Mouse (Mus musculus) MEL (cell line): ENCODE data around the gene Gm10722. TPM values are rescaled to one million over a fixed set of nuclear protein-coding genes. Genes with fewer than 3 reads are reported as not detected.
"Not testable (repeated sequence)": the region's sequence is repeated elsewhere in the genome, so short reads cannot be mapped to it uniquely, and the experiment has no call there.

ENCODE experiments used
- DNase-seq: peaks from one replicate; pipeline ENCODE4 v3.0.0; 2011; ENCODE audit warnings: low read depth, low spot score
- H3K27ac ChIP-seq: 2 replicates; pipeline ENCODE4 v1.5.1; 2012; ENCODE audit warnings: low read depth, mild to moderate bottlenecking, control low read depth, low read length, moderate library complexity; ENCODE audit not compliant: control insufficient read depth
- H3K27me3 ChIP-seq, 2 experiments: fragments of 150-350 bp in 1 of 2; sonication (generic) in 1 of 2; 2 replicates each; pipeline ENCODE4 v1.6.1; 2012; ENCODE audit warnings: low read length in 2 of 2, mild to moderate bottlenecking in 2 of 2, improper control_type of control experiment in 1 of 2, moderate library complexity in 1 of 2; ENCODE audit not compliant: insufficient read depth in 2 of 2, control insufficient read depth in 1 of 2
- H3K36me3 ChIP-seq, 2 experiments: 2 replicates each; pipeline ENCODE4 v1.6.1; 2012 to 2014; ENCODE audit warnings: low read length in 2 of 2, improper control_type of control experiment in 1 of 2, inconsistent platforms in 1 of 2, mild to moderate bottlenecking in 1 of 2; ENCODE audit not compliant: insufficient read depth in 2 of 2, control insufficient read depth in 1 of 2
- H3K4me1 ChIP-seq, 2 experiments: fragments of 150-350 bp in 1 of 2; sonication (generic) in 1 of 2; 2 replicates each; pipeline ENCODE4 v1.6.1; 2012; ENCODE audit warnings: low read length in 2 of 2, improper control_type of control experiment in 1 of 2, mild to moderate bottlenecking in 1 of 2; ENCODE audit not compliant: insufficient read depth in 2 of 2, control insufficient read depth in 1 of 2
- H3K4me3 ChIP-seq, 2 experiments: fragments of 150-350 bp in 1 of 2; sonication (generic) in 1 of 2; 2 replicates each; pipeline ENCODE4 v1.5.1; 2012; ENCODE audit warnings: low read depth in 2 of 2, low read length in 2 of 2, mild to moderate bottlenecking in 2 of 2, moderate library complexity in 2 of 2, control low read depth in 1 of 2, improper control_type of control experiment in 1 of 2; ENCODE audit not compliant: control insufficient read depth in 1 of 2, insufficient read depth in 1 of 2
- H3K79me2 ChIP-seq: 2 replicates; pipeline ENCODE4 v1.6.1; 2012; ENCODE audit warnings: mild to moderate bottlenecking, low read length, moderate library complexity; ENCODE audit not compliant: control insufficient read depth, poor library complexity, insufficient read depth
- H3K9ac ChIP-seq: 2 replicates; pipeline ENCODE4 v1.6.1; 2012; ENCODE audit warnings: low read depth, mild to moderate bottlenecking, control low read depth, low read length, moderate library complexity; ENCODE audit not compliant: control insufficient read depth, poor library complexity, severe bottlenecking
- H3K9me3 ChIP-seq: fragments of 150-350 bp; sonication (generic); replicated peaks from 2 replicates; pipeline ENCODE4 v1.6.1; 2012; ENCODE audit warnings: mild to moderate bottlenecking, low read length, improper control_type of control experiment, moderate library complexity; ENCODE audit not compliant: insufficient read depth
- polyA plus RNA-seq, 2 experiments: library from polyadenylated mRNA; stranded (reverse) in 1 of 2; unstranded in 1 of 2; fragments of >175 nt in 1 of 2; fragments of >200 nt in 1 of 2; gene quantifications; 2 replicates each; pipeline versions ENCODE4 v1.2.1 to v1.2.4; 2012; ENCODE audit warnings: low replicate concordance in 2 of 2, low read depth in 1 of 2; ENCODE audit not compliant: insufficient read length in 2 of 2, insufficient read depth in 1 of 2, missing spikeins in 1 of 2
- total RNA-seq: library from RNA; depleted of rRNA; stranded (reverse); fragments of 300-350 nt; gene quantifications from 2 replicates; pipeline ENCODE4 v1.2.3, GENCODE M21; 2012; rRNA removed

Gene Gm10722
- total RNA-seq, result not detected in 2 replicates
- not detected for polyA plus RNA-seq

DNA sequence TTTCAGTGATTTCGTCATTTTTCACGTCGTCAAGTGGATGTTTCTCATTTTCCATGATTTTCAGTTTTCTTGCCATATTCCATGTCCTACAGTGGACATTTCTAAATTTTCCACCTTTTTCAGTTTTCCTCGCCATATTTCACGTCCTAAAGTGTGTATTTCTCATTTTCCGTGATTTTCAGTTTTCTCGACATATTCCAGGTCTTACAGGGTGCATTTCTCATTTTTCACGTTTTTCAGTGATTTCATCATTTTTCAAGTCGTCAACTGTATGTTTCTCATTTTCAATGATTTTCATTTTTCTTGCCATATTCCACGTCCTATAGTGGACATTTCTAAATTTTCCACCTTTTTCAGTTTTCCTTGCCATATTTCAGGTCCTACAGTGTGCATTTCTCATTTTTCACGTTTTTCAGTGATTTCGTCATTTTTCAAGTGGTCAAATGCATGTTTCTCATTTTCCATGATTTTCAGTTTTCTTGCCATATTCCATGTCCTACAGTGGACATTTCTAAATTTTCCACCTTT lies at the start of gene Gm10722:
TSS of gene Gm10722 (plus strand) at position 478 of the 528 bp plus-strand sequence.
- H3K79me2 ChIP-seq, H3K4me3 ChIP-seq, H3K4me1 ChIP-seq, H3K36me3 ChIP-seq, H3K9ac ChIP-seq, H3K27ac ChIP-seq, H3K9me3 ChIP-seq, H3K27me3 ChIP-seq: not testable (repeated sequence)
- peak; percentile 73 for DNase-seq

GRCm38 (mm10) chr9:3001006-3001405 lies 284 bp downstream of the Gm10722 start:
- not testable (repeated sequence) for DNase-seq, H3K27me3 ChIP-seq, H3K9ac ChIP-seq, H3K27ac ChIP-seq, H3K4me3 ChIP-seq, H3K79me2 ChIP-seq, H3K9me3 ChIP-seq, H3K36me3 ChIP-seq, H3K4me1 ChIP-seq

GRCm38 (mm10) chr9:3001948-3002659 lies 1.4 kb downstream of the Gm10722 start:
- H3K4me3 ChIP-seq, H3K79me2 ChIP-seq, H3K9me3 ChIP-seq, H3K9ac ChIP-seq, H3K4me1 ChIP-seq, H3K36me3 ChIP-seq, H3K27me3 ChIP-seq, H3K27ac ChIP-seq: not testable (repeated sequence)
- DNase-seq, result peak; percentile 42

GRCm38 (mm10) chr9:3002794-3003396 lies 2.2 kb downstream of the Gm10722 start, which contains the start of gene Gm11168:
Gene Gm11168, plus strand, starts transcription at chr9:3003346.
- not testable (repeated sequence) for H3K36me3 ChIP-seq, H3K27ac ChIP-seq, H3K79me2 ChIP-seq, H3K4me3 ChIP-seq, H3K27me3 ChIP-seq, DNase-seq, H3K9me3 ChIP-seq, H3K9ac ChIP-seq, H3K4me1 ChIP-seq

DNA sequence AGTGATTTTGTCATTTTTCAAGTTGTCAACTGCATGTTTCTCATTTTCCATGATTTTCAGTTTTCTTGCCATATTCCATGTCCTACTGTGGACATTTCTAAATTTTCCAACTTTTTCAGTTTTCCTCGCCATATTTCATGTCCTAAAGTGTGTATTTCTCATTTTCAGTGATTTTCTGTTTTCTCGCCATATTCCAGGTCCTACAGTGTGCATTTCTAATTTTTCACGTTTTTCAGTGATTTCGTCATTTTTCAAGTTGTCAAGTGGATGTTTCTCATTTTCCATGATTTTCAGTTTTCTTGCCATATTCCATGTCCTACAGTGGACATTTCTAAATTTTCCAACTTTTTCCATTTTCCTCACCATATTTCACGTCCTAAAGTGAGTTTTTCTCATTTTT lies 5.5 kb downstream of the Gm10722 start:
- H3K27ac ChIP-seq, H3K9ac ChIP-seq, H3K27me3 ChIP-seq, H3K4me3 ChIP-seq, H3K79me2 ChIP-seq, H3K4me1 ChIP-seq, DNase-seq, H3K36me3 ChIP-seq, H3K9me3 ChIP-seq: not testable (repeated sequence)

DNA sequence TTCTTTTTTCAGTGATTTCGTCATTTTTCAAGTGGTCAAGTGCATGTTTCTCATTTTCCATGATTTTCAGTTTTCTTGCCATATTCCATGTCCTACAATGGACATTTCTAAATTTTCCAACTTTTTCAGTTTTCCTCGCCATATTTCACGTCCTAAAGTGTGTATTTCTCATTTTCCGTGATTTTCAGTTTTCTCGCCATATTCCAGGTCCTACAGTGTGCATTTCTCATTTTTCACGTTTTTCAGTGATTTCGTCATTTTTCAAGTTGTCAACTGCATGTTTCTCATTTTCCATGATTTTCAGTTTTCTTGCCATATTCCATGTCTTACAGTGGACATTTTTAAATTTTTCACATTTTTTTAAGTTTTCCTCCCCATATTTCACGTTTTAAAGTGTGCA lies 5.9 kb downstream of the Gm10722 start:
- not testable (repeated sequence) for H3K27ac ChIP-seq, H3K27me3 ChIP-seq, H3K9me3 ChIP-seq, H3K36me3 ChIP-seq, H3K79me2 ChIP-seq, H3K4me3 ChIP-seq, H3K4me1 ChIP-seq, DNase-seq, H3K9ac ChIP-seq

DNA sequence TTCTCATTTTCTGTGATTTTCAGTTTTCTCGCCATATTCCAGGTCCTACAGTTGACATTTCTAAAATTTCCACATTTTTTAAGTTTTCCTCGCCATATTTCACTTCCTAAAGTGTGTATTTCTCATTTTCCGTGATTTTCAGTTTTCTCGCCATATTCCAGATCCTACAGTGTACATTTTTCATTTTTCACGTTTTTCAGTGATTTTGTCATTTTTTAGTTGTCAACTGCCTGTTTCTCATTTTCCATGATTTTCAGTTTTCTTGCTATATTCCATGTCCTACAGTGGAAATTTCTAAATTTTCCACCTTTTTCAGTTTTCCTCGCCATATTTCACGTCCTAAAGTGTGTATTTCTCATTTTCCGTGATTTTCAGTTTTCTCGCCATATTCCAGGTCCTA lies 6.5 kb downstream of the Gm10722 start:
- H3K4me1 ChIP-seq, H3K9me3 ChIP-seq, H3K27ac ChIP-seq, H3K79me2 ChIP-seq, H3K36me3 ChIP-seq, H3K27me3 ChIP-seq, H3K4me3 ChIP-seq, H3K9ac ChIP-seq: not testable (repeated sequence)
- DNase-seq, result peak; percentile 67
